Mouse (Mus musculus) lung, postnatal 14 days (tissue): ENCODE results near the gene Bcl2l10.
A peak's percentile ranks its signal among the peaks of the same experiment; 100 is the strongest.

Source experiments
- DNase-seq: peaks from one replicate; pipeline ENCODE4 v3.0.0; 2021

The Bcl2l10 gene

DNA sequence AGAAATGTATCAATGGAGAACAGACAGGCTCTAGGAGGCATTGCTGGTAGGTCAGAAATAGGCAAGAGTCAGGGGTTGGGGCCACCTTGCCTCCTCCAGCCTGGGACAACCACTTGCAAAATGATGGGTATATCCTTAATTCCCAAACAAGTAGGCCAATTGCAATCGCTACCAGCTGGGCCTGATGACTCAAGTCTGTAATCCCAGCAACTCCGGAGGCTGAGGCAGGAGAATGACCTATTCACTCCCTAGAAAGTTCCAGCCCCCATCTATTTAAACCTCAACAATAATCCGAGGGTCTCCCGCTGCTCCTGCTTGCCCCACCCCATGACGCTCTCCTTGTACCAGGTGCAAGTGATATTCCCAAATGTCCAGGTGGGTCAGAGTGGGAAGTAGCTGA is at the start of gene Bcl2l10:
Bcl2l10 (plus strand) TSS at position 301 of the 400 bp plus-strand sequence.
- no peak for DNase-seq

DNA sequence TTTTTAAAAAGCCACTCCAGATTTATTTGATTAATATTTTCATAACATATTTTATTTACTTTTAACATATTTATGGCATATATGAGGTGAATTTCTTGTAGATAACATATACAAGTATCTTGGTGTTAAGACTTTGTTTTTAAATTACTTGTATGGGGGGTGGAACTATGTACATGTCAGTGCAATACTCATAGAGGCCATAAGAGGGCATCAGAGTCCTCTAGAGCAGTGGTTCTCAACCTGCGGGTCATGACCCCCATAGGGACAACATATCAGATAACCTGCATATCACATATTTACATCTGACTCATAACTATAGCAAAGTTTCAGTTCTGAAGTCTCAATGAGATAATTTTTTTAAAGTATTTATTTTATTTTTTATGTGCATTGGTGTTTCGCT is 48.2 kb upstream of the Bcl2l10 start:
- peak; percentile 10 for DNase-seq

DNA sequence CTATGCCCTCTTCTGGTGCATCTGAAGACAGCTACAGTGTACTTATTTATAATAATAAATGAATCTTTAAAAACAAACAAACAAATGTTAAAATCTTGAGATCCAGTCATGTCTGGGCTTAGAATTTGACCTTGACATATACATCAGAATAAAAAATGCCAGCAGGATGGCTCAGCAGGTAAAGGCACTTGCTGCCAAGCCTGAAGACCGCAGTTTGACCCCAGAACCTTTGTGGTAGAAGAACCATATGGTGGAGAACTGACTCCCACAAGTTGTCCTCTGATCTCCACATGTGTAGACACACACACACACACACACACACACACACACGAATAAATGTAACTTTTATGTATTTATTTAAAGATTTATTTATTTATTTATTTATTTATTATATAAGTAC is 44.5 kb upstream of the Bcl2l10 start:
- no peak for DNase-seq

DNA sequence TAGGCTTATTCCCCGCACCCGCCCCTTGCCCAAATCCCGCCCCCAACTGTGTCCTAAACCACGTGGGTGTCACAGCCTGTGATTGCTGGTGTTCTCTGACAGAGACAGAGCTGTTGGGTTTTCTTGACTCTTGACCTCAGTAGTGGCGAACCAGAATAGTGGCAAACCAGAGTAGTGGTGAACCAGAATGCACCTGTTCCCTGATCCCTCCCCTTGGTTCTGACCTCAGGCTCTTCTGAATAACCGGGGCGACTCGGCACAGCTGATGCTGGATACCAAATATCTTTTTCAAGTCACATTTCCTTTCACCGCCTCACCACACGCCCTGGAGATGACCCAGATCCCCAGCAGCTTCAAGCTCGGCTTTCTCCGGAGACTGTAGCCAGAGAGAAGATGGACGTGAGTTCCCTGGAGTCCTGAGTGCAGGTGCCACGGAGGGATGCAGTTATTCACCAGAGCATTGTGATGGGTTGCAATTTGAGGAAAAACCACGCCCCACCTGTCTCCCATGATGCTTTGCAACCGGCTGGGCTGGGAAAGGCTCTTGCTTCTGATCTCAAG is 43.8 kb upstream of the Bcl2l10 start:
- DNase-seq = no peak

DNA sequence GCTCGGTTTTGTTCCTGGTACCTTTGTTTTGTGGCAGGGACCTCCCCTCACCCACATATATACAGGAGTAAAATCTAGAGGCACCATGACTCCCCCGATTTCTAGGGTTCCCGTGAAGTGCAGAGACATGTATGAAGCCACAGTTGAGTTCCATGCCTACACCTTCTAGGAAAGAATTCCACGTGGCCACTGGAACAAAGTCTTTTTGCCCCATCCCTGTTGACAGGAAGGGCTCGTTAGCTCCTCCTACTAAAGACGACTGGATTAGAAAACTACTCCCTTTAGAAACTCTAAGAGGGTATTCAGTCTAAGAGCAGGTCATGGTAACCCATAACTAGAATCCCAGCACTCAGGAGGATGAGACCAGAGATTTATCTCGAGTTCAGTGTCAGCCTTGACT is 43.3 kb upstream of the Bcl2l10 start:
- no peak for DNase-seq

DNA sequence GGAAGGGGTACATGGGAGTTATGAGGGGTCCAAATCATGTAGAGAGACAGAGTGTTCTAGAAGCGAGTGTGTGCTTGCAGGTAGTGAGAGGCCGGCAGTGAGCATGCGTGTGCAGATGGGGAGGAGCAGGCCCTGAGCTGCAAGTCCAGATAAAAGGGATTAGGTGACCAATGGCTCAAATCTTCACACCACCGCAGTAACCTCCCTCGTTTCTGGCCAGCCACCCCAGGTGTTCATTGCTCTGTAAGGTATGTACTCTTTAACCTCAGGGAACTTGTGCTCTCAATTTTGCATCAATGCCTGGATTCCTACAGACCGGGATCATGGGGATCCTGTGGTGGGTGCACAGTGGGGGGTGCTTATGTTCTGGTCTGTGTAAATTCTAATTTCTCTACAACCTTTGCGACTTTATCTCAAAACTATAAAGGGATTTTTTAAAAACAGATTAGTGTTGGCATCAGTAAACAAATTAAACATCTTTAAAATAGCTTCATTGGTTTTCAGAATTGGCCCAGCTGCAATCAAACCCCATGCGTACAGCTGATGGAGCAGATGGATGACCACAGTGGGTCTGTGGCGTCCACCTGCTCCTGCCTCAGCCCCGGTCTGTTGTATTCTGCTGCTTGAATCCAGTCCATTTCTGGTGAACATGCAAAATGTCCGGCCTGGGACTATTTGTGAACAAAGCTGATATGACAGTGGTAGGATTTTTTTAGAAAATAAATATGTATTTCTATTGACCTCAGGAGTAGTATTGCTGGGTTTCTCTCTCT is 41.2 kb upstream of the Bcl2l10 start, which contains the start of gene Gnb5:
Gnb5 (plus strand) TSS at position 163 of the 773 bp plus-strand sequence.
- DNase-seq = no peak

DNA sequence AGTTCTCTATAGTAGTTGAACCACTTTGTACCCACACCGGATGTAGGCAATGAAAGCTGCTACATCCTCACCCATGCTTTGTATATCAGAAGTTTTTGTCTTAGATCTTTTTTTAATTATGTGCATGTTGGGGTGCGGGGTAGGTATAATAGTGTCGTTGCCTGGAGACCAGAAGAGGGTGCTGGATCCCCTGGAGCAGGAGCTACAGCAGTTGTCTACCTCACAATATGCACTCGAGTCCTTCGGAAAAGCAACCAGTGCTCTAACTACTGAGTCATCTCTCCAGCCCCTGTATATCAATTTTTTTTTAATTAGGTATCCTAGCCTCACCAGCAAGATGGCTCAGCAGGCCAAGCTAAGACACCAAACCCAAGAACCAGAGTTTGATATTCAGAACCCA is 40.5 kb upstream of the Bcl2l10 start:
- no peak for DNase-seq

DNA sequence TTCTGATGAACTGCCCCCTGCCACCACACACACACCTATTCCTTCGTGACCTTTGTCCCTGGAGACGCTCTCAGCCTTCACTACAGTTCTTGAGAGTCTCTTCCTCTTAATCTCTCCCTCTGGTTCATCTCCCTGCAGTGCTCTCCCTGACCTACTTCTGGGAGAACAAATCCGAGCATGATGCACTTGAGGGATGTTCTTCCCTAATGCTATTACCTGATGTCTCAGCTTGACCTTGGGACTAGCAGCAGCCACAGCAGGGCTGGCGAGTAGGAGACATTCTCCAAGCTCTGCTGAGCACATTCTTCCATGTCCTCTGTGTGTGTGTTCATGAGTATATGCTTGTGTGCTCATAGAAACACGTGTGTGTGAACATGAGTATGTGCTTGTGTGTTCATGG is 38.9 kb upstream of the Bcl2l10 start:
- DNase-seq = no peak

DNA sequence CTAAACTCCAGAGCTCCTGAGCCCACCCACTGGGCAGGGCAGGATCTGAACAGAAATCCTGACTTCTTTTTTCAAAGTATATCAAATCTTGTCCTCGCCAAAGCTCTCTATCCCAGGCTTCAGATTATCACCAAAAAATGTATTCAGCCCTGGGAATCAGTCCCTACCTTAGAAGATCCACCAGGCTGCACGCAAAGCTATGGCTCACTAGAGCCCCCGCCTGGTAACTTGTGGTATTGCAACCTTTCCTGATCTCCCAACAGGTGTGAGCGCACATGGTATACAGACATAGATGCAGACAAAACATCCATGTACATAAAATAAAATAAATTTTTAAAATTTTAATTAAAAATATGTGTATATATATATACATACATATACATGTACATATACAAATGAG is 35.5 kb upstream of the Bcl2l10 start:
- peak; percentile 87 for DNase-seq

DNA sequence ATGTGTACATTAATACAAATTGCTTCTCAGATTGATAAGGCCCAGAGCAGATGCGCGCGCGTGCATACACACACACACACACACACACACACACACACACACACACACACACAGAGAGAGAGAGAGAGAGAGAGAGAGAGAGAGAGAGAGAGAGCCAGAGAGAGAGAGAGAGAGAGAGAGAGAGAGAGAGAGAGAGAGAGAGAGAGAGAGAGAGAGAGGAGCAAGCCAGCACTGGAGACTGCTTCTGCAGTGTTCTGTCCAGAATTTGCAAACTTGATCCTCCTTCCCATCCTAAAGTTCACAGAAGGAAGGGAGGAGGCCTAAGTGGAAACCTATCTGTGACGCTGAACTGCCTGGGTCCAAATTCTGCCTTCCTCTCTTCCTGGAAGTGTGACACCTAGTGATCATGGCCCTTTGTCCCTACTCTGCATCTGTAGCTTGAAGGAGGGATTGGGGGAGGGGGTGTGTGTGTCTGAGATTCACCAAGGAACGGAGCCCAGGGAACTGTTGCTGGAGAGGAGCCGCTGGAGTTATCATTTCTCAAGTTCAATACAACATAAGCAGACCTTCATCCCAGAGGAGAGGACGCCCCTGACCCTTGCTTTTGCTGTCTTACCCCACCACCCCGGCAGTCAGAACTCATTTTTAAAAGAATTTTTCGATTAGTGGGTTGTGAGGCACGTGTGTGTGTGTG is 34.3 kb upstream of the Bcl2l10 start:
- DNase-seq = no peak

DNA sequence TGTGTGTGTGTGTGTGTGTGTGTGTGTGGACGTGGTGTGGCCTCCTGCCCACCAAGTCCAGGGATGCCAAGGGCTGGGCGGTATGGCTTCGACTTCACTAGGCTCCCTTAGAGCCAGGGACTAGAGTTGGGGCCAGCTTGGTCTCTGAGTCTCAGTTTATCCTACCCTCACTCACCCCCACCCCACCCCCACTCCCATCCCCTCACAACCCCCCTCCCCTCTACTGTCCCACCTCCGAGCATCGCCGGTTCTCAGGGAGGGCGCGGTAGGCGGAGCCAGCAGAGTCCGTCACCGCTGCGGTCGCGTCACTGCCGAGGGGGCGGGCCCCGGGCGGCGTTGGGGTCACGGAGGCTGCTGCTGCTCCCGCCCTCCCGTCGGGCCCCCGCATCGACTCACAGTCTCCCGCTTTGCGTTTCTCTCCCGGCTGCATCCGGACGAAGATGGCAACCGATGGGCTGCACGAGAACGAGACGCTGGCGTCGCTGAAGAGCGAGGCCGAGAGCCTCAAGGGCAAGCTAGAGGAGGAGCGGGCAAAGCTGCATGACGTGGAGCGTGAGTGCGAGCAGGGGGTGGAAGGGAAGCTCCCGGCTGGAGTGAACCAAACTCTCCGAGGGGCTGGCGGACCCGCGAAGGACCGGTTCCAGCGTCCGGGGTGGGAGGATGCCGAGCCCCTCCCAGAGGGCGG is 33.6 kb upstream of the Bcl2l10 start:
- DNase-seq = peak; percentile 77

DNA sequence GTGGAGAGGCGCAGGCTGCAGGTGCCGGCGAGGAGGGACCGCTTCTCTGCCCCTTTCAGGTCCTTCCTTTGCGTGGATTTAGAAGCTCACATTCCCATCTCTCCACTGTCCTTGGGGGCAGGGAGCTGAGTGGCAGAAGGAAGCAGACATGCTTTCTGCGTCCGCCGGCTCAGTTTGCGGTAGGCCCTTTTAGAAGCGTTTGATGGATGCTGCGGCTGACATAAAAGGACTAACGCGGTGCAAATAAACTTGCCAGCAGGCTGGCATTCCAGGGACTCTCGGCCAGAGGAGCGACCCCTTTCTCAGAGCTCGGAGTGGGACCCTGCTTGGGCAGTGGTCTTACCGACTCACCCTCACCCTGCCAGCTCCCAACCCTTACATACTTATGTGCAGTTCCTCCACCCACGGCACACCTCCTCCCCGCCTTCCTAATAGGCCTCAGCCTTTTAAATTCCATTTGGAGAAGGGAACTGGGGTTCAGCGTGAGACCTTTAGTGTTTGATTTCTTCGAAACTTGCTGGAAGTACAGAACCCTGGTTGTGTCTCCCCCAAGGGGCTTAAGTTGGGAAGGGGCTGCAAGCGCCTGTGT is 32.9 kb upstream of the Bcl2l10 start:
- no peak for DNase-seq

DNA sequence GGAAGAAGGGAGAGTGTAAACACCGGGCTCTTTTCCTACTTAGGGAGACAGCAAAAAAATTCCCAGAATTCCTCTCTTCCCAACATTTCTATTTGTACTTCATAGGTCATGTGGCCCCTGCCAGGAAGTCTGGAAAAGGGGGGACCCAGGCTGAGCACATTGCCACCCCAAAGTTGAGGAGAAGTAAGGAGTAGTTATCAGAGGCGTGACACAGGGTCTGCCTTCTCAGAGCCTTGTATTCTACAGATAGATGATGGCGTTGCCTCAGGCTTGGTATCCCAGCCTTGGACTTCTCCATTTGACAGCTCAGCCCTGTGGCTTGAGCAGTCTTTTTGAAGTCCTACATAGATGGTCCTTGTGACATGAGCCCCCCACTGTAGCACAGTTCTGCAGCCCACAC is 32.3 kb upstream of the Bcl2l10 start:
- DNase-seq = no peak

DNA sequence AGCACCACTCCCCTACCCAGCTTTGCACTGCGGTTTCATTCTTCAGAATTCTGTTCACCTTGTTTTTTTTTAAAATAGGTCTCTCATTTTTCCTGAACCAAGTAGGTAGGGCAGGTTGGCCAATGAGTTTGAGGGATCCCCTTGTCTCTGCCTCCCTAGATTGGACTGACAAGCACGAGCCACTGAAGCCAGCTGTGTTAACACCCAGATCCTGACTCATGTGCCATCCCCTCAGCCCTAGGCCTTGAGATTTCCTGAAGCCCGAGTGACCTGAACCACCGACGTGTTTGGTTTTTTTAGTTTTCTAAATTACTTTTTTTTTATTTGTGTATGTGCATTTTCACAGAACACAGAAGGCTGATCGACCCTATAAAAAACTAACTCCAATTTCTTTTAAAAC is 30.8 kb upstream of the Bcl2l10 start:
- DNase-seq = no peak

DNA sequence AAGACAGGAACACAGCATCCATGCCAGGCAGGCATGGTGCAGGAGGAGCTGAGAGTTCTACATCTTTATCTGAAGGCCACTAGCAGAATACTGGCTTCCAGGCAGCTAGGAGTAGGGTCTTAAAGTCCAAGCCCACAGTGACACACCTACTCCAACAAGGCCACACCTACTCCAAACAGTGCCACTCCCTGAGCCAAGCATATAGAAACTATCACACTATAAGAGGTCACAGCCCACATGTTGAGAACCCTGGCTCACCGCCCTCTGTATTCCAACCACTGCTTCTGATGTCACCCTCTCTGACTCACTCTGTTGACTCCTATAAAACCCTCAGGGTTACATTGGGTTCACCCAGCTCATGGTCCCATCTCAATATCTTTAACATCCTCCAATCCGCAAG is 29.4 kb upstream of the Bcl2l10 start:
- no peak for DNase-seq

DNA sequence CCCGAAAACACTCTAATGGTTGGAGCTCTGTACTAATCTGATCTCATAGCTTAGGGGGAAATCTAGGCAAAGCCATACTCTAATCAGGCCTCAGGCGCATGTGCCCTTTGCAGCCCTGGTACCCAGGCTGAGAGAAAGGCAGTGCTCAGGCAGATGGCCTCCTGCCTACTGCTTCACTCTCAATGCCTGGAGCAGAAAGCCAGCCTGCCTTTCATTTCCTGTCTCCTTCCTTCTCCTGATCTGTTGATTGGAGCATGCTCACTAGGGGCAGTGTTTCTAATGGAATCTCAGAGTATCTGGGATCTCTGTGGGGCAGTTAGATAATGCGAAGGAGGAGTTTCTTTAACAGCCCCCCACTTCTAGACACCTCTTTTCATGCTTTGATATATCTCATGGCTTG is 28.2 kb upstream of the Bcl2l10 start:
- no peak for DNase-seq

DNA sequence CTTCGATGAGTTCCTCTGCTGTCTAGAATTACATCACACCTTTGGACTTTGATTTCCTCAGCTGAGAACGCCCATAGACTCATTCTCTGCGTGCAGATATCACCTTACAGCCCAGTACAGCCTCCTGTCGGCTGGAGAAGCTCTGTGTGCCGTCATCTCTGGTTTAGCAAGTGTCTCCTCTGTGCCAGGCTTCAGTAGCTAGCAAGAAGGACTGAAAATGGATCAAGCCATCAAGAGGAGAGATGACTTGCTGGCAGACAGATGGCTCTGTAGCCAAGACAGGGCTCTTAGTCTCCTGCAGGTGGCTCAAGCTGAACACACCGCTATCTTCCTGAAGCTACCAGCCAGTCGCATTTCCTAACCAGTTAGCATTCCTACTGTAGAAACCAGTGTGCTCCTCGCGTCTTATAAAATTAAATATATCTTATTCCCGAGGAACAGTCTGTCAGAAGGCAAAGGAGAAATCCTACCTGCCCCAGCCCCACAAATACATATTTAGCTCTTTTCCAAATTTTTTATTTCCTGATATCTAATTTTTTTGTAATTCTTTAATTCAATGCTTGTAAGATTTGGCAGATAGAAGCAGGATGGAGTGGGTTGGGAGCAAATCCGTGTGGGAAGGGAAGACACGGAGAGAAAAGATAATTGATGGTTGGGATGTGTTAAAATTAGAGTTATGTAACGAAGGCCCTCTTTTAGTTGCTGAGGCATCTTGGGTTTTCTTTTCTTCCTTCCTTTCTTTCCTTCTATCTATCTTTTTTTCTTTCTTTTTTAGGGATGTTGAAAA is 25.3 kb upstream of the Bcl2l10 start:
- no peak for DNase-seq

DNA sequence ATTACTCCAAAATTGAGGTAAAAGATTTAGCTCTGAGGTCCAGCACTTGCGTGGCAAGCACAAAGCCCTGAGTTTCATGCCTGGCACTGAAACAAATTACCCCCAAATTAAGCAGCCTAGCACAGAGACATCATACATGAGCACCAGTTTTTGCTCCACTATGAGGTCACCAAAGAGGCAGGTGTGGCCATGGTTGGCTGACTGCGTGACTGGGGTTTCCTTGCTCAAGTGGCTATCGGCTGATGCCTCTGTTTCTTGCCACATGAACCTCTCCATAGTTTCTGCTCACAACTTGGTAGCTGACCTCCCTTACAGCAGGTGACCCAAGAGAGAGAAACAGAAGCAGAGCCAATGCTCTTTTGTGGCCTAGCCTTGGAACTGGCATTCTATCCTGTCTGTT is 19.5 kb upstream of the Bcl2l10 start:
- no peak for DNase-seq

DNA sequence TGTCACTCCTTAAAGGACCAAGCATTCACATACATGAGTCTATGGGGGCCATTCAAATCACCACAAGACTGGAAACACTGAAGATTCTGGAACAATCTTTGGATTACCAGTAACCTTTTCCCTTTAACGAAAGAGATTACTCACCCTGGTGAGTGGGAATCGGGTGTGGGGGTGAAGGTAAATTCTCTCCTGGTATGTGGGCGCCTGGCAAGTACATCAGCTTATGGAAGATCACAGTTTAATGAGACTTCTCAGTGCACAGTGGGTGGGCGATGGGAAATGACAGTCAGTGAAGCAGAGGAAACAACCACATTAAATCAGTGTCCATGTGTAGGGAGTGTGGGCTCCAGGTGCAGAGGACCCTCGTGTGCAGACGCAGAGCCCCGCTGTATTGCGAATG is 16.7 kb upstream of the Bcl2l10 start:
- DNase-seq = no peak

DNA sequence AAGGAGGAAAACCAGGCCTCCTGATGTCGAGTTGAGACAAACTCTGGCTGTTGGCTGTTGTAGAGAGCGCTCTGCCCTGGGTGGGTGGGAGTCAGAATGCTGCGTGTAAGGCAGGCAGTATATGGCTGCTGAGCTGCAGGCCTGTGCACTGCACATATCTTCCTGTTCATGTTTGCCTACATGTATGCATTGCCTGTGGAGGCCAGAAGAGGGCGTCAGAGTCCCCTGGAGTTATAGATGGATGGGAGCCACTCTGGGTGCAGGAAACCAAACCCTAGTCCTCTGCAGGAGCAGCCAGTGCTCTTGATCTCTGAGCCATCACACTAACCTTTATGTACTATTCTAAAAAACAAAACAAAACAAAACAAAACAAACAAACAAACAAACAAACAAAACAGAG is 13.1 kb upstream of the Bcl2l10 start:
- DNase-seq = no peak

DNA sequence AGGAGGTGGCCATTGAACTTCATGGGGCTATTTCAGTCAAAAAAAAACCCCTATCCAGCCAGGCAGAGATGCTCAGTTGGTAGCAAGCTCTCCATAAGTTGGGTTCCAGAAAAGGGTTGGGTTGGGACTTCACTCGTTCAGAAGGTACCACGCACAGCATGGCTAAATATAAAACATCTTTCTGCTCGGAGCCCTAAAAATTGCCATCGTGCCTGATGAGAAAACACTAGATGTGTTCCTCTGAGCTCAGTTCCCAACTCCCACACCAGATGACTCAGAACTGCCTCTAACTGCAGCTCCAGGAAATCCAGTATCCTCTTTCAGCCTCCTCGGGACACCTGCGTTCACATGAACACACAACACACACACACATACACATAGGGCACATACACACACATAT is 9.5 kb upstream of the Bcl2l10 start:
- no peak for DNase-seq

DNA sequence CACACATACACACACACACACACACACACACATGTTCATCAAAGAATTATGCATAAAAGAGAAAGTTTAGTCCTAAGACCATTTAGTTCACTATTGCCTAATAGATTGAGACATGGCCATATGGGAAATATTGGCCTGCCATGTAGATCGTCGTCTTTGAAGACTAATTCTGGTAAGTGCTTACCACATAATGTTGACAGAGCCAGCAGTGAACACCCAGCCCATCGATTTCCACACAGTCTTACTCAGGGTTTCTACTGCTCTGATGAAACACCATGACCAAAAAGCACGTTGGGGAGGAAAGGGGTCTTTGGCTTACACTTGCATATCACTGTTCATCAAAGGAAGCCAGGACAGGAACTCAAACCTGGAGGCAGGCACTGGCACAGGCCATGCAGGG is 5.1 kb upstream of the Bcl2l10 start:
- no peak for DNase-seq

DNA sequence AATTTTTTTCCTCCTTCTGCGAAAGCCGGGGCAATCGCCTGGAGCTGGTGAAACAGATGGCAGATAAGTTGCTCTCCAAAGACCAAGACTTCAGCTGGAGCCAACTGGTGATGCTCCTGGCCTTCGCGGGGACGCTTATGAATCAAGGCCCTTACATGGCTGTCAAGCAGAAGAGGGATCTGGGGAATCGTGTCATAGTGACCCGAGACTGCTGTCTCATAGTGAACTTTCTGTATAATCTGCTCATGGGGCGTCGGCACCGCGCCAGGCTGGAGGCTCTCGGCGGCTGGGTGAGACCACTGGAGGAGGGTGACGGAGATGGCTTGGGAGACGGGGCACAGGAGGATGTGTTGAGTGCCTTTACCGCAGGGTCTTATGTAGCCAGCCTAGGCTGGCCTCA is 508 bp downstream of the Bcl2l10 start:
- DNase-seq = no peak
